In the genomic region with DNA sequence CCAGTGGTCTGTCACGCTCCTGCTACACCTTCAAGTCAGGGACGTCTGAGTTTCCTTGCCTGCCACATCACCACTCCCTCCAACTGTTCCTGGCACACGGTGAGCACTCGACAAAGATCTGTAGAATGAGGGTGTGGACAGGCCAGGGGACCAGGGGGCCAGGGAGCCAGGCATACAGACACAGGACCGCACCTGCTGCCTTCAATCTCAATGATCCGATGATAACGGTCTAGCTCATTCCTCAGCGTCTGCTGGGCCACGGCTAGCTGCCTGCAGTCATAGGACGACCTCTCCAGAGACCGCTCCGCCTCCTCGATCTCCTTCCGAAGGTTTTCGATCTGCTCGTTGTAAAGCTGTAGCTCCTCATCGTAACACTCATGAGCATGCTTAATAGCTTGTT, we compare ENCODE assay signal across 22 mouse cellular contexts. TPM values are rescaled to one million over a fixed set of nuclear protein-coding genes. Genes with fewer than 3 reads are reported as not detected.
"Had no signal": no experiment of that assay in that cellular context is flagged by ENCODE, and none has a peak within 500 bp of the region (broad histone marks: within the 10 kb centered on the region; RNA-seq: fewer than 3 reads in every experiment).

No protein-coding gene starts in this region.

- H3K4me2 ChIP-seq: kidney, embryonic 15.5 days; limb, embryonic 15.5 days; liver, embryonic 11.5 days; lung, embryonic 14.5 days; midbrain, embryonic 12.5 days; midbrain, embryonic 15.5 days; neural tube, embryonic 13.5 days; stomach, embryonic 15.5 days had no signal

- H3K36me3 ChIP-seq: kidney, embryonic 15.5 days; limb, embryonic 15.5 days; midbrain, embryonic 12.5 days; midbrain, embryonic 15.5 days; neural tube, embryonic 13.5 days; stomach, embryonic 15.5 days had no signal

- H3K4me3 ChIP-seq: kidney, embryonic 15.5 days; limb, embryonic 15.5 days; midbrain, embryonic 12.5 days; midbrain, embryonic 15.5 days; neural tube, embryonic 13.5 days; stomach, embryonic 15.5 days had no signal

- DNase-seq: kidney, adult 8-10 months; kidney, postnatal 14 days; kidney, postnatal 4 days; left cerebral cortex, postnatal 4 days; liver, postnatal 0 days; lung, embryonic 14.5 days; lung, postnatal 10 days; lung, postnatal 4 days; right cerebral cortex, adult 18-20 months; right cerebral cortex, postnatal 14 days; right cerebral cortex, postnatal 4 days; thymus, postnatal 25 days had no signal

- H3K4me1 ChIP-seq: midbrain, embryonic 12.5 days; midbrain, embryonic 15.5 days; neural tube, embryonic 13.5 days; stomach, embryonic 15.5 days had no signal

- H3K27me3 ChIP-seq: kidney, embryonic 15.5 days; limb, embryonic 15.5 days; midbrain, embryonic 12.5 days; midbrain, embryonic 15.5 days; neural tube, embryonic 13.5 days; stomach, embryonic 15.5 days had no signal

- H3K9ac ChIP-seq: kidney, embryonic 15.5 days; limb, embryonic 15.5 days; liver, embryonic 14.5 days; liver, postnatal 0 days; lung, embryonic 14.5 days; midbrain, embryonic 12.5 days; midbrain, embryonic 15.5 days; neural tube, embryonic 13.5 days; stomach, embryonic 15.5 days had no signal

- H3K9me3 ChIP-seq: kidney, embryonic 15.5 days; limb, embryonic 15.5 days; midbrain, embryonic 12.5 days; midbrain, embryonic 15.5 days; neural tube, embryonic 13.5 days; stomach, embryonic 15.5 days had no signal

- H3K27ac ChIP-seq: kidney, embryonic 15.5 days; limb, embryonic 15.5 days; liver, embryonic 14.5 days; midbrain, embryonic 12.5 days; midbrain, embryonic 15.5 days; neural tube, embryonic 13.5 days; stomach, embryonic 15.5 days had no signal

- ATAC-seq: intestine, postnatal 0 days; liver, postnatal 0 days; midbrain, embryonic 15.5 days had no signal

RNA-seq across cellular contexts. Expression of a gene that starts 31.3 kb away (rescaled TPM):
- total RNA-seq: megakaryocyte-erythroid progenitor cell, adult 5-6 weeks had no signal
